Mouse (Mus musculus): ENCODE measurements around the gene Prkcq. TPM values are rescaled to one million over a fixed set of nuclear protein-coding genes. Genes with fewer than 3 reads are reported as not detected.
A peak's percentile ranks its signal among the peaks of the same experiment; 100 is the strongest.

Prkcq gene
- polyA plus RNA-seq, 1 experiment: 1.1 TPM

DNA sequence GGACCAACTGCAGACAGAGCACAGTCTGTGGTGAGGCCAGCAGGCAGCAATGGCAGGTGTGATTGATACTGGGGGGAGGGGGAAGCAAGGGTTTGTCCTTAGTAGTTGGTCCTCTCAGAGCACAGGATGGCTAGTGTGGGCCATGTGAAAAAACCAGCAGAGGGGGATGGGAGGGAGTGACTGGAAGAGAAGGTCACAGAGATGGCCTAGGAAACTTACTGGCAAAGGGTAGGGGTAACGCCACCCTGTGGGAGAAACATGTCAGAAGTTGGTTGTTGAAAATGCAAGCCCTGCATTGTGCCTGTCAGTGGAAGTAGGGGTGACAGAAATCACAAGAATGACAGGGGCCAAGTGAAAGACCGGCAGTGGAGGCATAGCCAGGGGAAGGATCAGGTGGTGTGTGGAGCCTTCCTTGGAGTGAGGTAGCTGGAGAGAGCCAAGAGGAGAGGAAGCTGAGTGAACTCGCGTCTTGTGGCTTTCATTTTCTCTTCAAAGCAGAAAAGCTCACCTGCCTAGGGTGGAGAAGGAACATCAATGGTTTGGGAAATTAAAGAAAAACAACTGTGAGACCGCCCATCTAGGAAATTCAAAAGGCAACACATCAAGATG is 22.9 kb downstream of the Prkcq start:
- Histone ChIP-seq H3K27me3 (ENCODE audit: control insufficient read depth, insufficient read depth, low read length) (no peaks in the 10 kb centered on the region), H3K27ac (ENCODE audit: insufficient read depth, low read depth, low read length) (no peak overlapping the region), H3K4me1 (ENCODE audit: control insufficient read depth, insufficient read depth, insufficient read length, low read length) (peaks cover 6% of the 10 kb centered on the region; the same call in 1 of the 2 replicates), H3K36me3 (ENCODE audit: control insufficient read depth, insufficient read depth, low read length) (no peaks in the 10 kb centered on the region), H3K4me3 (ENCODE audit: low read depth, low read length) (no peak overlapping the region)
- TF ChIP-seq POLR2A (IDR thresholded peaks at IDR 0.05; ENCODE audit: low read depth, low read length) (no peak), CTCF (IDR thresholded peaks at IDR 0.05; ENCODE audit: extremely low read depth, insufficient read length, insufficient replicate concordance, low read depth, low read length) (no peak)
- 69% methylated on average over 5 of the region's 5 CpGs for WGBS

- Histone ChIP-seq H3K4me1 (ENCODE audit: control insufficient read depth, insufficient read depth, insufficient read length, low read length) (peaks cover 6% of the 10 kb centered on the region; the same call in 1 of the 2 replicates), H3K27ac (ENCODE audit: insufficient read depth, low read depth, low read length) (no peak overlapping the region), H3K4me3 (ENCODE audit: low read depth, low read length) (no peak overlapping the region), H3K36me3 (ENCODE audit: control insufficient read depth, insufficient read depth, low read length) (no peaks in the 10 kb centered on the region), H3K27me3 (ENCODE audit: control insufficient read depth, insufficient read depth, low read length) (no peaks in the 10 kb centered on the region)
- 73% methylated on average over 2 of the region's 2 CpGs for WGBS
- TF ChIP-seq CTCF (IDR thresholded peaks at IDR 0.05; ENCODE audit: extremely low read depth, insufficient read length, insufficient replicate concordance, low read depth, low read length): no peak
- TF ChIP-seq POLR2A (IDR thresholded peaks at IDR 0.05; ENCODE audit: low read depth, low read length): no peak
These were observed 24.2 kb downstream of the Prkcq start for GRCm38 (mm10) chr2:11196071-11196470.

- TF ChIP-seq CTCF (IDR thresholded peaks at IDR 0.05; ENCODE audit: extremely low read depth, insufficient read length, insufficient replicate concordance, low read depth, low read length) (no peak), POLR2A (IDR thresholded peaks at IDR 0.05; ENCODE audit: low read depth, low read length) (no peak)
- WGBS: 64% methylated on average over 5 of the region's 5 CpGs
- Histone ChIP-seq H3K4me3 (ENCODE audit: low read depth, low read length) (no peak overlapping the region), H3K27me3 (ENCODE audit: control insufficient read depth, insufficient read depth, low read length) (no peaks in the 10 kb centered on the region), H3K27ac (ENCODE audit: insufficient read depth, low read depth, low read length) (no peak overlapping the region), H3K4me1 (ENCODE audit: control insufficient read depth, insufficient read depth, insufficient read length, low read length) (peaks cover 6% of the 10 kb centered on the region; the same call in 1 of the 2 replicates), H3K36me3 (ENCODE audit: control insufficient read depth, insufficient read depth, low read length) (no peaks in the 10 kb centered on the region)
These were observed 25.1 kb downstream of the Prkcq start for GRCm38 (mm10) chr2:11196952-11197559.

DNA sequence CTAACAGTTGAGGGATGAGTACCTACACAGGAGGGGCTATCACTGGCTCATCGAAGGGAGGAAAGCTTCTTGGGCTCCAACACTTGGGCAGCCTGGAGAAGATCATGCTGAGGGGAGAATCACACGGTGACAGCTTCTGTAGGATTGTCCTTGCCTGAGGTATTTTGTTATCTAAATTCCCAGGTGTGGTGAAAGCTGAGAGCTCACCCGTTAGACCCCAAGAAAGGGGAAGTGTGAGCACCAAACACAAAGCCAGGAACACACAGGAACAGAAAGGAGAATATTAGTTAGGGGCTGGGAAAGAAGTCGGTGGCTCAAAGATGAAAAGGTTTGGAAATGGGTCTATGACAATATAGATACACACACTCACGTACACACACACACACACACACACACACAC is 27.7 kb downstream of the Prkcq start:
- WGBS: 65% methylated on average over 5 of the region's 5 CpGs
- Histone ChIP-seq H3K27ac (ENCODE audit: insufficient read depth, low read depth, low read length) (no peak overlapping the region), H3K36me3 (ENCODE audit: control insufficient read depth, insufficient read depth, low read length) (no peaks in the 10 kb centered on the region), H3K4me3 (ENCODE audit: low read depth, low read length) (no peak overlapping the region), H3K4me1 (ENCODE audit: control insufficient read depth, insufficient read depth, insufficient read length, low read length) (no peaks in the 10 kb centered on the region), H3K27me3 (ENCODE audit: control insufficient read depth, insufficient read depth, low read length) (no peaks in the 10 kb centered on the region)
- TF ChIP-seq POLR2A (IDR thresholded peaks at IDR 0.05; ENCODE audit: low read depth, low read length) (no peak), CTCF (IDR thresholded peaks at IDR 0.05; ENCODE audit: extremely low read depth, insufficient read length, insufficient replicate concordance, low read depth, low read length) (no peak)

GRCm38 (mm10) chr2:11202841-11203240 is 30.9 kb downstream of the Prkcq start:
- WGBS: 89% methylated on average over 11 of the region's 11 CpGs
- no peak overlapping the region for H3K27ac ChIP-seq (ENCODE audit: insufficient read depth, low read depth, low read length)
- TF ChIP-seq POLR2A (IDR thresholded peaks at IDR 0.05; ENCODE audit: low read depth, low read length) (no peak), CTCF (IDR thresholded peaks at IDR 0.05; ENCODE audit: extremely low read depth, insufficient read length, insufficient replicate concordance, low read depth, low read length) (no peak)
- H3K27me3 ChIP-seq (ENCODE audit: control insufficient read depth, insufficient read depth, low read length): no peaks in the 10 kb centered on the region
- no peak overlapping the region for H3K4me3 ChIP-seq (ENCODE audit: low read depth, low read length)
- no peaks in the 10 kb centered on the region for H3K4me1 ChIP-seq (ENCODE audit: control insufficient read depth, insufficient read depth, insufficient read length, low read length)
- H3K36me3 ChIP-seq (ENCODE audit: control insufficient read depth, insufficient read depth, low read length): no peaks in the 10 kb centered on the region

- Histone ChIP-seq H3K36me3 (ENCODE audit: control insufficient read depth, insufficient read depth, low read length) (no peaks in the 10 kb centered on the region), H3K27ac (ENCODE audit: insufficient read depth, low read depth, low read length) (peak overlapping the region; percentile 63), H3K27me3 (ENCODE audit: control insufficient read depth, insufficient read depth, low read length) (no peaks in the 10 kb centered on the region), H3K4me3 (ENCODE audit: low read depth, low read length) (no peak overlapping the region), H3K4me1 (ENCODE audit: control insufficient read depth, insufficient read depth, insufficient read length, low read length) (no peaks in the 10 kb centered on the region)
- no peak for TF ChIP-seq CTCF (IDR thresholded peaks at IDR 0.05; ENCODE audit: extremely low read depth, insufficient read length, insufficient replicate concordance, low read depth, low read length)
- TF ChIP-seq POLR2A (IDR thresholded peaks at IDR 0.05; ENCODE audit: low read depth, low read length): no peak
- WGBS: 61% methylated on average over 5 of the region's 5 CpGs
These were observed 31.4 kb downstream of the Prkcq start for GRCm38 (mm10) chr2:11203261-11203660.

- 59% methylated on average over 5 of the region's 5 CpGs for WGBS
- Histone ChIP-seq H3K36me3 (ENCODE audit: control insufficient read depth, insufficient read depth, low read length) (no peaks in the 10 kb centered on the region), H3K27me3 (ENCODE audit: control insufficient read depth, insufficient read depth, low read length) (no peaks in the 10 kb centered on the region), H3K4me3 (ENCODE audit: low read depth, low read length) (no peak overlapping the region), H3K27ac (ENCODE audit: insufficient read depth, low read depth, low read length) (peak overlapping the region; percentile 63), H3K4me1 (ENCODE audit: control insufficient read depth, insufficient read depth, insufficient read length, low read length) (no peaks in the 10 kb centered on the region)
- TF ChIP-seq POLR2A (IDR thresholded peaks at IDR 0.05; ENCODE audit: low read depth, low read length) (no peak), CTCF (IDR thresholded peaks at IDR 0.05; ENCODE audit: extremely low read depth, insufficient read length, insufficient replicate concordance, low read depth, low read length) (no peak)
These were observed 32.3 kb downstream of the Prkcq start for GRCm38 (mm10) chr2:11204232-11204631.
